Mouse (Mus musculus) myocyte (in vitro differentiated cells): ENCODE measurements at regions not wholly inside any gene's neighbourhood (a gene's known extent, or its start where the extent isn't known, plus 50 kb on each side); places are given as distances from the start of the nearest gene placed in this dataset.
"Not testable (repeated sequence)": the region's sequence is repeated elsewhere in the genome, so short reads cannot be mapped to it uniquely, and the experiment has no call there.

ENCODE experiments used
- H3K27me3 ChIP-seq: one replicate; pipeline ENCODE4 v1.6.1; 2011; ENCODE audit not compliant: control insufficient read depth, insufficient read depth, insufficient read length
- H3K36me3 ChIP-seq: one replicate; pipeline ENCODE4 v1.6.1; 2011; ENCODE audit not compliant: control insufficient read depth, insufficient read depth
- H3K4me2 ChIP-seq: one replicate; pipeline ENCODE4 v1.6.1; 2011; ENCODE audit warnings: low read depth, control low read depth
- H3K4me3 ChIP-seq: one replicate; pipeline ENCODE4 v1.5.1; 2011; ENCODE audit warnings: mild to moderate bottlenecking, control low read depth, moderate library complexity
- H3K79me2 ChIP-seq: one replicate; pipeline ENCODE4 v1.6.1; 2011; ENCODE audit not compliant: control insufficient read depth, insufficient read depth
- H3ac ChIP-seq: one replicate; pipeline ENCODE4 v1.6.1; 2011; ENCODE audit not compliant: control insufficient read depth, insufficient read length
- CEBPB ChIP-seq: IDR thresholded peaks from 2 replicates; pipeline ENCODE4 v1.6.1; 2011; ENCODE audit warnings: mild to moderate bottlenecking, moderate library complexity; ENCODE audit not compliant: poor library complexity, insufficient read depth, severe bottlenecking
- E2F4 ChIP-seq: IDR thresholded peaks from one replicate; pipeline ENCODE4 v1.6.1; 2011; ENCODE audit warnings: mild to moderate bottlenecking, control low read depth, moderate library complexity; ENCODE audit not compliant: insufficient read depth
- MAX ChIP-seq: IDR thresholded peaks from one replicate; pipeline ENCODE4 v1.6.1; 2011; ENCODE audit warnings: low read depth, mild to moderate bottlenecking, control low read depth
- MYOD1 ChIP-seq, 3 experiments: IDR thresholded peaks; one replicate each; pipeline ENCODE4 v1.6.1; 2011; ENCODE audit warnings: control low read depth in 2 of 3, low read depth in 2 of 3, mild to moderate bottlenecking in 2 of 3, moderate library complexity in 1 of 3; ENCODE audit not compliant: insufficient read length in 2 of 3, control insufficient read depth in 1 of 3
- MYOG ChIP-seq, 3 experiments: IDR thresholded peaks; one replicate each; pipeline ENCODE4 v1.6.1; 2011; ENCODE audit warnings: control low read depth in 2 of 3, low read depth in 2 of 3, mild to moderate bottlenecking in 2 of 3; ENCODE audit not compliant: insufficient read length in 2 of 3, control insufficient read depth in 1 of 3, insufficient read depth in 1 of 3
- POLR2A ChIP-seq: IDR thresholded peaks from one replicate; pipeline ENCODE4 v1.6.1; 2011; ENCODE audit warnings: low read depth, mild to moderate bottlenecking, control low read depth, moderate library complexity; ENCODE audit not compliant: insufficient read length
- POLR2AphosphoS2 ChIP-seq: IDR thresholded peaks from one replicate; pipeline ENCODE4 v1.6.1; 2011; ENCODE audit warnings: low read depth, control low read depth; ENCODE audit not compliant: insufficient read length
- REST ChIP-seq: IDR thresholded peaks from one replicate; pipeline ENCODE4 v1.6.1; 2011; ENCODE audit warnings: mild to moderate bottlenecking, control low read depth, moderate library complexity; ENCODE audit not compliant: insufficient read depth, insufficient read length
- SRF ChIP-seq: IDR thresholded peaks from one replicate; pipeline ENCODE4 v1.6.1; 2011; ENCODE audit warnings: low read depth; ENCODE audit not compliant: control insufficient read depth, insufficient read length
- TCF12 ChIP-seq: IDR thresholded peaks from one replicate; pipeline ENCODE4 v1.6.1; 2011; ENCODE audit warnings: mild to moderate bottlenecking, control low read depth; ENCODE audit not compliant: poor library complexity, insufficient read depth, severe bottlenecking
- TCF3 ChIP-seq: IDR thresholded peaks from one replicate; pipeline ENCODE4 v1.6.1; 2011; ENCODE audit warnings: low read depth, control low read depth; ENCODE audit not compliant: insufficient read length
- USF1 ChIP-seq: IDR thresholded peaks from one replicate; pipeline ENCODE4 v1.6.1; 2011; ENCODE audit warnings: low read depth, mild to moderate bottlenecking, control low read depth, moderate library complexity

- Histone ChIP-seq H3K4me3 (no peak overlapping the region), H3K79me2 (no peaks in the 10 kb centered on the region), H3K4me2 (no peak overlapping the region), H3K36me3 (no peaks in the 10 kb centered on the region), H3K27me3 (no peaks in the 10 kb centered on the region), H3ac (no peak overlapping the region)
- TF ChIP-seq MYOG (IDR thresholded peaks at IDR 0.05; ENCODE audit: control insufficient read depth in 1 of 3, insufficient read depth in 1 of 3, insufficient read length in 2 of 3, low read depth in 2 of 3): no peak
Measured at GRCm38 (mm10) chr19:35125278-35125677, 203.1 kb downstream of the Kif20b start.

- Histone ChIP-seq H3ac (no peak overlapping the region), H3K27me3 (no peaks in the 10 kb centered on the region), H3K79me2 (no peaks in the 10 kb centered on the region), H3K4me2 (peak overlapping the region; percentile 85), H3K36me3 (no peaks in the 10 kb centered on the region), H3K4me3 (peak overlapping the region; percentile 21)
- no peak for TF ChIP-seq TCF12
- no peak for TF ChIP-seq REST
- no peak for TF ChIP-seq TCF3
- TF ChIP-seq USF1: no peak
- no peak for TF ChIP-seq E2F4
- TF ChIP-seq MYOG (IDR thresholded peaks at IDR 0.05; ENCODE audit: control insufficient read depth in 1 of 3, insufficient read depth in 1 of 3, insufficient read length in 2 of 3, low read depth in 2 of 3): no peak
- no peak for TF ChIP-seq POLR2A
- TF ChIP-seq CEBPB: no peak
- TF ChIP-seq POLR2AphosphoS2: no peak
- no peak for TF ChIP-seq MYOD1 (IDR thresholded peaks at IDR 0.05; ENCODE audit: control insufficient read depth in 1 of 3, insufficient read length in 2 of 3, low read depth in 2 of 3)
- no peak for TF ChIP-seq MAX
- no peak for TF ChIP-seq SRF
Measured at GRCm38 (mm10) chr19:35126594-35127051, 204.5 kb downstream of the Kif20b start.

GRCm38 (mm10) chr19:35128104-35128503 is 205.9 kb downstream of the Kif20b start:
- H3K36me3 ChIP-seq: no peaks in the 10 kb centered on the region
- peak overlapping the region; percentile 85 for H3K4me2 ChIP-seq
- H3K79me2 ChIP-seq: no peaks in the 10 kb centered on the region
- TF ChIP-seq USF1: no peak
- no peak for TF ChIP-seq REST
- no peak for TF ChIP-seq TCF12
- no peak for TF ChIP-seq SRF
- no peak for TF ChIP-seq POLR2A
- H3ac ChIP-seq: no peak overlapping the region
- H3K4me3 ChIP-seq: no peak overlapping the region
- no peaks in the 10 kb centered on the region for H3K27me3 ChIP-seq

- H3K27me3 ChIP-seq: no peaks in the 10 kb centered on the region
- no peaks in the 10 kb centered on the region for H3K36me3 ChIP-seq
- H3K79me2 ChIP-seq: no peaks in the 10 kb centered on the region
- TF ChIP-seq USF1 (no peak), CEBPB (0 out of 2 replicates have a peak, but pooled peaks have one; percentile 32)
- no peak overlapping the region for H3ac ChIP-seq
- no peak overlapping the region for H3K4me3 ChIP-seq
- H3K4me2 ChIP-seq: no peak overlapping the region
Measured at GRCm38 (mm10) chr19:35143131-35143530, 221.0 kb downstream of the Kif20b start.

- no peaks in the 10 kb centered on the region for H3K27me3 ChIP-seq
- no peaks in the 10 kb centered on the region for H3K36me3 ChIP-seq
- no peak overlapping the region for H3ac ChIP-seq
- no peaks in the 10 kb centered on the region for H3K79me2 ChIP-seq
- no peak overlapping the region for H3K4me3 ChIP-seq
- no peak overlapping the region for H3K4me2 ChIP-seq
- TF ChIP-seq POLR2AphosphoS2: no peak
- TF ChIP-seq POLR2A: no peak
- TF ChIP-seq MYOG (IDR thresholded peaks at IDR 0.05; ENCODE audit: control insufficient read depth in 1 of 3, insufficient read depth in 1 of 3, insufficient read length in 2 of 3, low read depth in 2 of 3): no peak
- TF ChIP-seq USF1: no peak
- TF ChIP-seq REST: no peak
- TF ChIP-seq TCF12: no peak
- TF ChIP-seq TCF3: no peak
- TF ChIP-seq E2F4: no peak
- no peak for TF ChIP-seq SRF
- no peak for TF ChIP-seq MYOD1 (IDR thresholded peaks at IDR 0.05; ENCODE audit: control insufficient read depth in 1 of 3, insufficient read length in 2 of 3, low read depth in 2 of 3)
- no peak for TF ChIP-seq MAX
- TF ChIP-seq CEBPB: no peak
Measured at GRCm38 (mm10) chr19:35143781-35144180, 221.6 kb downstream of the Kif20b start.

- H3K27me3 ChIP-seq, H3ac ChIP-seq, H3K36me3 ChIP-seq, H3K4me2 ChIP-seq, H3K4me3 ChIP-seq, H3K79me2 ChIP-seq: not testable (repeated sequence)
Measured at GRCm38 (mm10) chr19:35149476-35149875, 227.3 kb downstream of the Kif20b start.
